Mouse (Mus musculus): ENCODE measurements around the gene Olfr494.

Gene Olfr494

DNA sequence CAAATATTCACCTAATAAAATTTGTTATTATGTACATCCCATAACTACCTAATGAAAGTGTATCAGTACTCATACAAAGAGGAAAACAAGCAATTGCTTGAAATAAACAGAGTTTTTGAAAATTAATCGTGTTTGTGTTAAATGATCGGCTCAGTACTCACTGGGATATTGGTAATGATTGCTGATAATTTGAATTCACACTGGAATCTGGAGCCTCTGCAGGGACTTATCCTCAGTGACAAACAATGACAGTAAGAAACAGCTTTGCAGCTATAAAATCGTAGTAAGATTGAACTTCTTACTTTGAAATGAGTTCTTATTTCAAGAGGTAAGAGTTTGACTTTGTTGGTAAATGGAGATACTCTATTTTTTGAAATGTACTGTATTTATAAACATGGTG lies at the start of gene Olfr494:
Gene Olfr494 (plus strand): TSS at position 301 of the 400 bp plus-strand sequence.
- DNase-seq = no peak

DNA sequence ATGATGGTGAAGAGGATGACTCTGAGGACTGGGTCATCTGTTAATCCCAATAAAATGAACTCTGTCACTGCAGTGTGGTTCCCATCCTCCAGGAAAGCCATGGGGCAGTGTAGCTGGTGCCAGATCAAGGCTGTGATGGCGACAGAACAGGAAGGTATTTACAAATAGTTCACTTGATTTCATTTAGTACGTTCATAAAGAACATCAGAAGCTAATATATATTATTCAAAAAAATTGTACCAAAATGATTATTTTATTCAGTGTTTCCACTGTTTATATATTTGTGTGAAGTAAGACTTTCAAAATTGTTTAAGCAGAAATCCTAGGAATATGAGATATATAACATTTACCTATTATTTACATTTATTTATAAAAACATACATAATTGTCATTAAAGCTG lies 41.6 kb upstream of the Olfr494 start, which contains the start of gene Olfr492:
Gene Olfr492 (minus strand): TSS at position 101 of the 400 bp plus-strand sequence.
- no peak for DNase-seq

DNA sequence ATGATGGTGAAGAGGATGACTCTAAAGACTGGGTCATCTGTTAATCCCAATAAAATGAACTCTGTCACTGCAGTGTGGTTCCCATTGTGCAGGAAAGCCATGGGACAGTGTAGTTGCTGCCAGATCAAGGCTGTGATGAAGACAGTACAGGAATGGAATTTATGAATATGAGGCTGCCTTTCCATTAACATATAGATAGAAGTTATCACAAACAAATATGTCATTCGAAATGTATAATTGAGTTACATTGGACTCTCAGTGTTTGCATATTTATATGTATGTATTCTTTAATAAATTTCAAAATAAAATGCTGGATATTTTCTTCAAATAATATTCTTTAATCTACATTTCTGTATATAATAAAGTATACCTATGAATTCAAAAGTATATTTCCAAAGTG lies 18.3 kb upstream of the Olfr494 start, which contains the start of gene Olfr493:
Gene Olfr493 (minus strand): TSS at position 101 of the 400 bp plus-strand sequence.
- no peak for DNase-seq

DNA sequence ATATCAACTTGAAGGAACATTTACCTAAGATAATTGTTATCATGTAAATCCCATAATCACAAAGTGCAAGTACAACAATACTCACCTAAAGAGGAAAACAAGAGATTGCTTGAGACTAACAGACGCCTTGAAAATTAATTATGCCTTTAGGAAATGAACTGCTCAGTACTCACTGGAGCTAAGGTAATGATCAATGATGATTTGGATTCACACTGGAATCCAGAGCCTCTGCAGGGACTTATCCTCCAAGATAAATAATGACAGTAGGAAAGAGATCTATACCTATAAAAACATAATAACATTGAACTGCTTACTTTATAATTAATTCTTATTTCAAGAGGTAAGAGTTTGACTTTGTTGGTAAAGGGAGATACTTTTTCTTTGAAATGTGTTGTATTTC lies 27.7 kb downstream of the Olfr494 start, which contains the start of gene Olfr495:
Gene Olfr495 (plus strand): TSS at position 301 of the 400 bp plus-strand sequence.
- no peak for DNase-seq
